Mouse (Mus musculus) left cerebral cortex, postnatal 10 days (tissue): ENCODE measurements around the gene Ccar1. TPM values are rescaled to one million over a fixed set of nuclear protein-coding genes. Genes with fewer than 3 reads are reported as not detected.
A peak's percentile ranks its signal among the peaks of the same experiment; 100 is the strongest.
"Not testable (repeated sequence)": the region's sequence is repeated elsewhere in the genome, so short reads cannot be mapped to it uniquely, and the experiment has no call there.

Source experiments
- DNase-seq, 2 experiments: peaks; one replicate each; pipeline ENCODE4 v3.0.0; 2021 to 2022; ENCODE audit warnings: low spot score in 2 of 2, mixed read lengths in 1 of 2; ENCODE audit errors: extremely low spot score in 1 of 2
- intact Hi-C: fragments of 180-260 bp; cut with DNase I; formaldehyde crosslinking; loops from one replicate; pipeline ENCODE4 v1.15.1; 2025
- total RNA-seq, 2 experiments: library from RNA; stranded (reverse); gene quantifications; 2 replicates each; pipeline ENCODE4 v1.2.3; 2021

The Ccar1 gene
- total RNA-seq, 2 experiments from 2014 or later, result 58.6 to 61.7 TPM

DNA sequence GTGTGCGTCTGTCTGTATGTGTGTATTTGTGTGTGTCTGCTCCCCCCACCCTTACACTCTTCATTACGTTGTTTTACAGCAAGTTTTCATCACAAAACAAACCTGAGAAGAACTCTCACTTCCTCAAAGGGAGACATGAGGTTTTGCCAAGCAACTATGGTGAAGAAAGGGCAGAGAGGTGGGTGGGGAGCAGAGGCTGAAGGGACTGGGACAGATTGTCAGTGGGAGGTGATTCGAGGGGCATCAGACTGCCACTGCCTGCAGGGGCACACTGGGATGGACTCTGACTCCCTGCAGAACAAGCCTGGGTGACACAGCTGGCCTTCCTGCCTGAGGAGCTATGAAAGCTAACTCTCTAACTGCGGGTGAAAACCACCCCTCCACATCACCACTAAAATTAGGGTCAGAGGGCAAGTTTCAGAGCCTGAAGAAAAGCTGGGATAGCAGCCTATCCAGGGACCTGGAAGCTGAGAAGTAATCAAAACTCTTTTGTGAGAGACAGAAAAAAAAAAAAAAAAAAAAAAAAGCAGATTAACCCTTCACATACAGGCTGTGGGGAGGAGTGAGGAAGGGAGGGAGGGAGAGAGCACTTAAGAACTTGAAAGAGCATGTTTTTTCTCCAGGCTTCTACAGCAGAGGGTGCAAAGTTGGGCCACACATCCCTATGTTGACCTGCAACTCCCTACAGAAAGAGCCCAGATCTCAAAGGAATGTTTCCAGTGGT is 55.0 kb downstream of the Ccar1 start:
- intact Hi-C loops, result no loop called here
- DNase-seq, result no peak

- intact Hi-C loops, result no loop called here
- DNase-seq, result no peak
Observed at GRCm38 (mm10) chr10:62730826-62731225, 61.3 kb downstream of the Ccar1 start.

DNA sequence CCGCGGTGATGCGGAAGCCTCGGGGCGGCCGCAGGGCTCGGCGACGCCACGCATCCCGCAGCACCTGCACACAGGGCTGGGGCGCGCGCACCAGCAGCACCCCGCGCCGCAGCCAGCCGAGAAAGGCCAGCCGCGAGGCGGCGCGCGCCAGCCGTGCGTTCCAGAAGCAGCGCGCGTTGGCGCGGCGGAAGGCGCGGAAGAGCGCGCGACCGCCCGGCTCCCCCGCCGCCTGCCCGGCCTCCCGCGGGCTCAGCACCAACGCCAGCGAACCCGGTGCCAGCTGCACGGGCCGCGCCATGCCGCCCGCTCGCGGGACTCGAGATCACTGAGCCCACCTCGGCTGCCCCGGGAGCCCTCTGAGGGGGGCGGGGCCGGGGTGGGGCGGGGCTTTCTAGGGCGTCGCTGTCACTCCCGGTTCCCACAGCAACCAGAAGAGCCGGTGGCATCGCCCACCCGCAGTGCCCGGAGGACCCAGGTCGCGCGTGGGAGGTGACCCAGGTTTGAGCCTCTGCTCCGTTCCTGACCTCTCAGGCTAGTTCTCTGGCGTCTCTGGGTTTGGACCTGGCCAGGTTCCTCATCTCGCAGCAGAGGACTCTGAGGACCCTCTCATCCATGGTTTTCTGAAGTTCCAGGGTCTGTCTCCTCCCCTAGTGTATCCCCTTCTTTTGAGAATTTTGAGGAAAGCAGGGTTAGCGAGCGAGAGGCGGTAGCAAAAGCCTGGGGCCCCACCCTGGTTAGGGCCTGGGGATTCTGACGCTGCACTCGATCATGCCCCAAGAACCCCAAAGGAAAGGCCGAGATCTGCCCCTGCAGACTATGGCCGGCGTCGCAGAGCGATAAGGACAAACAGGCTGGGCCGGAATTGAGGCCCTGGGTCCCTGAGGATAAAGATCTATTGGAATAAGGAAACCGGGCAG is 66.1 kb downstream of the Ccar1 start, which contains the start of gene Stox1:
Gene Stox1, minus strand, starts transcription at position 358 of the 917 bp plus-strand sequence.
- peak; percentile 16 to 79 for DNase-seq
- intact Hi-C loops, result no loop called here

DNA sequence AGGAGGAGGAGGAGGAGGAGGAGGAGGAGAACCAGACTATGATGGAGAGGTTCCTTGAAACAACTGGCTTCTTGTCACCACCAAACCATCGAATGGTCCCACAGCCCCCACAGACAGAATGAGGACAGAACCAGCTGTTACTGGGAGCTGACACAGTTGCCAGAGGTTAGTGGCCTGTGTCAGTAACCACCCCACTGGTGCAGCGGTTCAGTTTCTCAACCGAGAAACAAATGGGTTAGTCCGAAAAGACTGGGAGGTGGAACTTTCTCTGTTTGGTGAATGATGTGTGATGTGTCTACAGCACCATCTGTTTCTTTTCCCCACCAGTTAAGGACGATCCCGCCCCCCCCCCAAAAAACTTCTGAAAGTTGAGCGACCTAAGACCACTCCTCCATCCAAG is 67.2 kb downstream of the Ccar1 start:
- no peak for DNase-seq
- intact Hi-C loops, result loop anchor here (5.0 kb wide), 1 partner anchor 73 kb away; the partner anchor contains the start of gene Ddx50

DNA sequence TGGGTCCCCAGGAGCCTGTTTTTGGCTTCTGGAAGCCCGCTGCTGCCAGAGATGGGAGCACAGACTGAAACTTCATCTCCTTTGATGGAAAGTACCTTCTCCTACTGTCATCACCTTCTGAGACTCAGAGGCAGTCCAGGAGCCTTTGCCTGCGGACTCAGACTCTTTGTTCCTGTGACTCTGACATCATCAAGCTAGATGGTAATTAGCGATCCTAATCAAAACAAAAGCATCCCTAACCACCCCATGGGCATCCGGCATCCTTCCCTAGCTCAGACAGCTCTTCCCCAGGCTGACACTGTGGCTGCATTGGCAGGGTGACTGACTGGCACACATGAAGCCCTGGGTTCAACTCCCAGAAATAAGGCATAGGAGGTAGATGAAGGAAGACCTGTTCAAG is 69.4 kb downstream of the Ccar1 start:
- intact Hi-C loops, result loop anchor here (5.0 kb wide), 1 partner anchor 70 kb away; the partner anchor contains the start of gene Ddx50

GRCm38 (mm10) chr10:62720574-62720973 is 71.5 kb downstream of the Ccar1 start:
- not testable (repeated sequence) for DNase-seq
- intact Hi-C loops, result loop anchor here (5.0 kb wide), 1 partner anchor 68 kb away; the partner anchor contains the start of gene Ddx50

More for the DNA sequence above, 69.4 kb downstream of the Ccar1 start:
- no peak for DNase-seq

GRCm38 (mm10) chr10:62713457-62713856 is 78.6 kb downstream of the Ccar1 start:
- intact Hi-C loops, result no loop called here
- no peak for DNase-seq

- DNase-seq, result no peak
- intact Hi-C loops, result no loop called here
Observed at GRCm38 (mm10) chr10:62703579-62703978, 88.5 kb downstream of the Ccar1 start.

- no peak for DNase-seq
- intact Hi-C loops, result no loop called here
Observed at GRCm38 (mm10) chr10:62702436-62702835, 89.7 kb downstream of the Ccar1 start.

Other genes starting within 250 kb of the Ccar1 start
- gene Kif1bp, start 213.8 kb downstream of the Ccar1 start, total RNA-seq, result 100 to 1,000 TPM; 140 to 143 TPM
- 10 to 100 TPM; 29.5 to 30.6 TPM for gene Ddx21, start 190.0 kb downstream of the Ccar1 start, total RNA-seq
- gene Ddx50, start 141.1 kb downstream of the Ccar1 start, total RNA-seq, result 10 to 100 TPM; 85.1 to 92.5 TPM
- gene Stox1, start 66.2 kb downstream of the Ccar1 start, total RNA-seq, result 1 to 10 TPM; 5.2 to 5.5 TPM
- 10 to 100 TPM; 56.0 to 56.7 TPM for gene Tet1, start 116.7 kb upstream of the Ccar1 start, total RNA-seq
- 10 to 100 TPM; 35.0 to 39.0 TPM for gene Slc25a16, start 128.3 kb upstream of the Ccar1 start, total RNA-seq
- gene Dna2, start 154.7 kb upstream of the Ccar1 start, total RNA-seq, result 1 to 10 TPM; 1.6 to 2.3 TPM
- 10 to 100 TPM; 84.3 to 91.7 TPM for gene Rufy2, start 187.9 kb upstream of the Ccar1 start, total RNA-seq
- 10 to 100 TPM; 32.0 to 35.9 TPM for gene Hnrnph3, start 231.9 kb upstream of the Ccar1 start, total RNA-seq
- 1 to 10 TPM; 2.2 to 2.3 TPM for gene Pbld2, start 232.0 kb upstream of the Ccar1 start, total RNA-seq